Mouse (Mus musculus) midbrain, embryonic 15.5 days (tissue): ENCODE measurements around the gene Atp13a2. TPM values are rescaled to one million over a fixed set of nuclear protein-coding genes. Genes with fewer than 3 reads are reported as not detected.

Source experiments
- ATAC-seq: fragments of 200-750 bp; cut with Nextera tagmentation; replicated peaks from 2 replicates; pipeline ENCODE4 v1.8.0; 2017; ENCODE audit warnings: moderate TSS enrichment
- H3K27ac ChIP-seq: fragments of 300-500 bp; sonication (generic); 2 replicates; pipeline ENCODE4 v1.5.1; 2015; ENCODE audit warnings: mild to moderate bottlenecking, inconsistent platforms
- H3K27me3 ChIP-seq: fragments of 300-500 bp; sonication (generic); replicated peaks from 2 replicates; pipeline ENCODE4 v1.6.1; 2015; ENCODE audit warnings: inconsistent platforms
- H3K36me3 ChIP-seq: fragments of 300-500 bp; sonication (generic); replicated peaks from 2 replicates; pipeline ENCODE4 v1.6.1; 2015; ENCODE audit warnings: inconsistent platforms
- H3K4me1 ChIP-seq: fragments of 300-500 bp; sonication (generic); 2 replicates; pipeline ENCODE4 v1.6.1; 2015; ENCODE audit warnings: inconsistent platforms
- H3K4me2 ChIP-seq: fragments of 300-500 bp; sonication (generic); 2 replicates; pipeline ENCODE4 v1.6.1; 2015; ENCODE audit warnings: inconsistent platforms, mild to moderate bottlenecking, moderate library complexity
- H3K4me3 ChIP-seq: fragments of 300-500 bp; sonication (generic); 2 replicates; pipeline ENCODE4 v1.5.1; 2015; ENCODE audit warnings: mild to moderate bottlenecking, inconsistent platforms
- H3K9ac ChIP-seq: fragments of 300-500 bp; sonication (generic); 2 replicates; pipeline ENCODE4 v1.6.1; 2015; ENCODE audit warnings: mild to moderate bottlenecking, inconsistent platforms
- H3K9me3 ChIP-seq: fragments of 300-500 bp; sonication (generic); 2 replicates; pipeline ENCODE4 v1.6.1; 2016; ENCODE audit warnings: inconsistent platforms
- WGBS: fragments of 180-500 bp; shearing (Covaris S2); methylation state at CpG from one replicate; pipeline ENCODE4 v1.1.7; 2015; ENCODE audit warnings: mixed read lengths; 5-methylcytosine and 5-hydroxymethylcytosine counted together
- polyA plus RNA-seq: library from polyadenylated mRNA; unstranded; fragments of >200 nt; fragmentation: Nextera tagmentation; extraction: Ambion mirVana; gene quantifications from 2 replicates; pipeline ENCODE4 v1.2.1, GENCODE M21; 2015

Atp13a2 gene
- polyA plus RNA-seq, 1 experiment from 2014 or later, result 189 TPM

DNA sequence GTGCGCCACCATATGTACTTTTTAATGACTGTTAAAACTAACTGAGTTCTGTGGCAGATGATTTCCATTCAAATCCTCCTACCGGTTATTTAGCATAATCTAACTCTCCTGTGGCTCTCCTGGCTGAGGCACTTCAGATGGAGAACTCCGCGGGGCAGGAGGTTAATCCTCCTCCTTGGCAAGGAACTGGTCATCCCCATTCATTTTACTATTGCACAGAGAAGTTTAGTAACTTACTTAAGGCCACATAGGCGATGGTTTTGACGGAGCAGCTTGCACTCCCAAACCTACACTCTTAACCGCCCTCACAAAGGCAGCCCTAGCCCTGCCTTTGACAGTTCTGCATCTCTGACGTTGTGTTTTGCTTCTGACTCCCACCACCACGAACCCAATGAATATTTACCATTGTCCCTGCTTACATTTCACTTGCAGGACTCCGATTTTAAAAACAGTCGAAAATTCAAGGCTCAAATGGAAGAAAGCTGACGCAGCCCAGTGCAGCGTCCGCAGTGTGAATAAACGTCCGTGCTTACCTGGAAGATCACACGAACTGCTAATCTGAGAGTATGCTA, 29.5 kb upstream of the Atp13a2 start:
- peak overlapping the region; percentile 45 for H3K4me3 ChIP-seq
- H3K9me3 ChIP-seq, result no peaks in the 10 kb centered on the region
- H3K27me3 ChIP-seq, result no peaks in the 10 kb centered on the region
- WGBS, result 3% methylated on average over 17 of the region's 17 CpGs
- no peak for ATAC-seq
- peak overlapping the region; percentile 78 for H3K27ac ChIP-seq
- H3K36me3 ChIP-seq, result no peaks in the 10 kb centered on the region
- peak overlapping the region; percentile 85 for H3K4me2 ChIP-seq
- peaks cover 22% of the 10 kb centered on the region for H3K4me1 ChIP-seq
- peak overlapping the region; percentile 54 for H3K9ac ChIP-seq

DNA sequence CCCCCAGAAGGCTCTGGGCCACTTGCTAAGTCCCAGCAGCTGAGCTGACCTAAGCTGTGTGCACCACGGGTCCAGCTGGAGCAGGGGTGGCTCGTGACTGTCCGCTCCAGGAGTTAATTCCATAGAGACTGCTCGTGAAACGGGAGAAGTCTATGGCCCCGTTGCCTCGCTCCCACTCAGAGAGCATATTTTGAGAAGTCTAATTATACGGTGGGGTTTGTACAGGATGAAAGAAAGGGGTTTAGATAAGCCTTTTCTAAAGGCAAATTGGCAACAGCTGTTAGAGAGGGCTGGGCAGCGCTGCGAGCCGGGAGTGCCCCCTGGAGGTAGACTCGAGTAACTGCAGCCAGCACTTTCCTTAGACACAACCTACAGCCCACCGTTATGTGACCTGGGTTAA, 28.9 kb upstream of the Atp13a2 start:
- peak overlapping the region; percentile 54 for H3K9ac ChIP-seq
- ATAC-seq, result peak; percentile 16
- peak overlapping the region; percentile 85 for H3K4me2 ChIP-seq
- H3K27ac ChIP-seq, result peak overlapping the region; percentile 78
- under 1% methylated on average over 13 of the region's 13 CpGs for WGBS
- no peaks in the 10 kb centered on the region for H3K9me3 ChIP-seq
- H3K36me3 ChIP-seq, result no peaks in the 10 kb centered on the region
- H3K4me3 ChIP-seq, result peak overlapping the region; percentile 45
- peaks cover 27% of the 10 kb centered on the region for H3K4me1 ChIP-seq
- no peaks in the 10 kb centered on the region for H3K27me3 ChIP-seq

GRCm38 (mm10) chr4:140958319-140958718, 28.4 kb upstream of the Atp13a2 start:
- Histone ChIP-seq H3K4me2 (no peak overlapping the region), H3K4me1 (peaks cover 33% of the 10 kb centered on the region), H3K4me3 (no peak overlapping the region), H3K9me3 (no peaks in the 10 kb centered on the region), H3K36me3 (no peaks in the 10 kb centered on the region), H3K9ac (no peak overlapping the region), H3K27me3 (no peaks in the 10 kb centered on the region), H3K27ac (no peak overlapping the region)
- no peak for ATAC-seq
- WGBS, result 64% methylated on average over 6 of the region's 6 CpGs

DNA sequence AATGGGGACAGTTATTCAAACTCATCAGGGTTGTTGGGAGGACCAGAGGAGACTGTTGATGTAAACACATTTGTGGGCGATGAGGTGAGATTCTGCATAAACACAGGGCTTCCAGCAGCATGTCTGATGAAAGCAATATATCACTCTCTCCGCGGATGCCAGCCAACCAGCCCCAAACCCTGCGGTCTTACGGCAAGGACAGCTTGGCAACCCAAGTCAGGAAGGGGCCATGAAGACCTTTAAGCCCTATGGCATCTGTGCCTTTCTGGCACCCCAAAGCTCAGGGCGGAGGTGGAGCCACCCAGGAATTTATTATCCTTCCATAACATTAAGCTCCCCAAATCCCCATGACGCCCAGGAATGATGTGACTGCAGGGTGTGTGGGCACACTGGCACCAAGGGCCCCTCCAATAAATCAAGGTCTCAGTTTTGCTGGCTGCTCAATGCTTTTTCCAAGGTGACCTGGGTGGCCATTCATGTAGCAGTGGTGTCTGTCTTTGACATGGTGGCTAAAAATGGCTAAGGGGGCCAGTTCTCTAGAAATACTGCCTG, 27.5 kb upstream of the Atp13a2 start:
- WGBS, result 85% methylated on average over 7 of the region's 7 CpGs
- H3K4me2 ChIP-seq, result no peak overlapping the region
- no peaks in the 10 kb centered on the region for H3K36me3 ChIP-seq
- no peaks in the 10 kb centered on the region for H3K9me3 ChIP-seq
- H3K27me3 ChIP-seq, result no peaks in the 10 kb centered on the region
- peaks cover 40% of the 10 kb centered on the region for H3K4me1 ChIP-seq
- H3K27ac ChIP-seq, result no peak overlapping the region
- ATAC-seq, result no peak
- H3K9ac ChIP-seq, result no peak overlapping the region
- H3K4me3 ChIP-seq, result no peak overlapping the region

DNA sequence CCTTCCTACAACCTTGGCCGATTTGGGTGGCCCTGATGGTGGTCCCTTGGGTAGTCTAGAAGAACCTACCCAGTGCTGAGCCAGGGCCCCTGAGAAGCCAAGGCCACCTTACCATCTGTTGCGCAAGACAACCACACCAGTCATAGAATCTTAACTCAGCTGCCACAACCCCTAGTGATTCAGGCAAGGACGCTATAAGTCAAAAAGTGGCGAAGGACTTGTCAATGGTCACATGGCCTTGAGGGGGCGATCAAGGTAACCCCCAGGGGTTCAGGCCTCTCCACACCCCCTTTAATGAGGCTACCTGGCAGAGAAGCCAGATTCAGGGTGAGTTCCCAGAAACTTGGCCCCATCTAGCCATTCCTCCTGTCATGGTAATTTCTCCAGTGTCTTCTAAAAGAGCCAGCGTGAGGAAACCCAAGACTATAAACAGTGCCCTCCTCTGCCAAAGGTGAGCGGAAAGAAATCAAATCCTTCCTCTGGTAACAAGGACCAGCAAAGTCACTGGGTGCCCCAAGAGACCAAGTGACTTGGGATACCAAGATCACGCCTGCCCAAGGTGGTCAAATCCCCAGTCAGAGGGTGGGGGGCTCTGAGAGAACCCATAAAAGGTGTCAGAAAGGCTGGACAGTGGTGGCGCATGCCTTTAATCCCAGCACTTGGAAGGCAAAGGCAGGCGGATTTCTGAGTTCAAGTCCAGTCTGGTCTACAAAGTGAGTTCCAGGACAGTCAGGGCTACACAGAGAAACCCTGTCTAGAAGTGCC, 26.8 kb upstream of the Atp13a2 start:
- 84% methylated on average over 10 of the region's 10 CpGs for whole genome bisulfite sequencing
- no peak overlapping the region for H3K4me3 ChIP-seq

DNA sequence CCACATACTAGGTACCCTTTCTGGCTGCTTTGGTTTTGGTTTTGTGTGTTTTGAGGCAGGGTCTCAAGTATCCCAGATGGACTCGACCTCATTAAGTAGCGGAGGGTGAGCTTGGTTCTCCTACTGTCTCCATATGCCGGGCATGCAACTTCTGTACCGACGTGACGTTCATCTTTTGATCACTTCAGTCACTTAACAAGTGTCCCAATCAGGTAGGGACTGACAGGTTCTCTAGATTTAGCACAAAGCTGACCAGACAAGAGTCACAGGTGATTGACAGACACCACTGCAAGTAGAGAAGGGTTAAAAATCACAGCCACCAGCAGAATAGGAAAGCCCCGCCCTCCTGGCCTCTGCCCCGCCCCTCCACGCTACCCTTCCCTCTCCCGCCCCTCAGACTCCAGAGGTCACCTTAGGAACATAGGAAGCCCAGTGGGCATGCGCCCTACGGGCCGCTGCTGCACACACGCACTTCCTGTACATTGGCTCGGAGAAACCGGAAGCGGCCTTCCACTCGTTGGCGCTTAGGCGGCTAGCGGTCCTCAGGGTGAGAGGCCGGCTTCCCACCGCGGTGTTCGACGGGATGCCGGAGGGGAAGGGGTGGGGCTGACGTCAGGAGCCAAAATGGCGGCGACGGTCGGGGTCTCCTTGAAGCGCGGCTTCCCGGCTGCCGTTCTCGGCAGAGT, 25.7 kb upstream of the Atp13a2 start, which contains the start of gene Sdhb:
Gene Sdhb, plus strand, starts transcription at position 423 of the 686 bp plus-strand sequence.
- Histone ChIP-seq H3K4me1 (peaks cover 49% of the 10 kb centered on the region), H3K4me3 (peak within 1 kb of the TSS; percentile 89)
- 2% methylated on average over 37 of the region's 37 CpGs for WGBS

More for the DNA sequence above, 26.8 kb upstream of the Atp13a2 start:
- Histone ChIP-seq H3K9ac (no peak overlapping the region), H3K27me3 (no peaks in the 10 kb centered on the region), H3K9me3 (no peaks in the 10 kb centered on the region), H3K4me1 (peaks cover 47% of the 10 kb centered on the region), H3K4me2 (peak overlapping the region; percentile 79; the same call in 1 of the 2 replicates), H3K27ac (no peak overlapping the region), H3K36me3 (no peaks in the 10 kb centered on the region)
- ATAC-seq, result no peak

DNA sequence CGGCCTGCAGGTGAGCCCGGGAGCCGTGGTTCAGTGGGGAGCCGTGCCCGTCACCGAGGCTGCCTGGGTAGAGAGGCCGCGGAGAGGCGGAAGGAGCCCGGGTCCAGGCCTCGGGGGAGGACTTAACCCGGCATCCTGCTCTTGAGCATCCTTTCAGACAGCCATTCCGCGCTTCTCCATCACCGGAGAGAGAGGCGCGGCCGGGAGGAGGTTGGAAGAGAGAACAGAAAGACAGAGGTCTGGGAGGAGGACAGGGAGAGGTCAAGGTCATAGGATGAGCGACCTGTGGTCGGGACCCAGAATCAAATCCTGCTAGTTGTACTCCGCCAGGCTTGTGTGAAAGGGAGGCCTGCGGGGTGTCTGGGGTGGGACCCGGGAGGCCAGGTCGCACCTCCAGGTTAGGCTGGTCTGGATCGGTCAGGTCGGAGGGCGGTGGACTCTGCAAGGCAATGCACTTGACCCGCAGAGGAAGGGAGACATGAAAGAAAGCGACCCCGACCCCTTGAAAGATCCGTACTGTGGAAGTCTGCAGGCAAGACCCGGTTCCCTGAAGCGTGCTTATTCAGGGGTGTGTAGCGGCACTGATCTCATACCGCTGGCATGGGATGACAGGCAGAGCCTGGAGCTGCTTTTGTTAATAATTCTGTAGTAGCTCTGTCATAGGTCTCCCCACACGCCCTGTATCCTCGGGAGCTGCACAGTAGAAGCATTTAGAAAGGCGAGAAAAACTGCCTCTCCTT, 25.0 kb upstream of the Atp13a2 start:
- WGBS, result 1% methylated on average over 38 of the region's 38 CpGs
- H3K4me2 ChIP-seq, result peak overlapping the region; percentile 79
- H3K27ac ChIP-seq, result peak overlapping the region; percentile 91
- peak overlapping the region; percentile 89 for H3K4me3 ChIP-seq
- H3K9ac ChIP-seq, result peak overlapping the region; percentile 93
- H3K27me3 ChIP-seq, result no peaks in the 10 kb centered on the region
- no peaks in the 10 kb centered on the region for H3K36me3 ChIP-seq
- peaks cover 48% of the 10 kb centered on the region for H3K4me1 ChIP-seq
- peak; percentile 11 for ATAC-seq
- no peaks in the 10 kb centered on the region for H3K9me3 ChIP-seq

More for the DNA sequence above, 25.7 kb upstream of the Atp13a2 start, which contains the start of gene Sdhb:
- H3K9ac ChIP-seq, result peak within 1 kb of the TSS; percentile 93
- H3K9me3 ChIP-seq, result no peaks in the 10 kb centered on the region
- no peaks in the 10 kb centered on the region for H3K27me3 ChIP-seq
- peak; percentile 93 for ATAC-seq
- H3K36me3 ChIP-seq, result no peaks in the 10 kb centered on the region
- H3K4me2 ChIP-seq, result peak within 1 kb of the TSS; percentile 79
- H3K27ac ChIP-seq, result peak within 1 kb of the TSS; percentile 91

DNA sequence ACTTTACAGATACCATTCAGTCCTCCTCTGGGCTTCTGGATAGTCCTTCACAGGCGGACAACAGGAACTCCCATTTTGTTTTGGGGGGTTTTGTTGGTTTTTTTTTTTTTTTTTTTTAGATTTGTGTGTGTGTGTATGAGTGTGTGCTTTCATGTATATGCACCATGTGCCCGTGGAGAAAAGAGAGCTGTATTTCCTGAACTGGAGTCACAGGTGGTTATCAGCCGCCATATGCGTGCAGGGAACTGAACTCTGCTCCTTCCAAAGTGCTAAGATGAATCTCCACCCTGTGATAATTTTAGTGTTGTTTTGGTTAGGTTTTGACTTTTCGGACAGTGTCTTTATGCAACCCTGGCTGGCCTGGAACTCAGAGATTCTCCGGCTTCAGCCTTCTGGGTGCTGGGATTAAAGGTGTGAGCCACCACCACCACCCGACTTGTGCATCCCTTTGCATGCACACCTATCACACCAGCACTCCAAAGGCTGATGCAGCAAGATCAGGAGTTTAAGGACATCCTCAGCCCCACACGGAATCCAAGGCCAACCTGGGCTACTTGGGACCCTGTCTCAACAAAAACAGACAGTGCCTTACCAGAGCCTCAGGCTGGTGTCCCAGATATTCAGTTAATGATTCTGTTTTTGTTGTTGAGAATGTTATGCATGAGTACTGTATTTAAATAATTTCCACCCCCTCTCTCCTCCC, 24.3 kb upstream of the Atp13a2 start:
- H3K4me1 ChIP-seq, result peaks cover 41% of the 10 kb centered on the region
- no peaks in the 10 kb centered on the region for H3K9me3 ChIP-seq
- H3K27ac ChIP-seq, result peak overlapping the region; percentile 91; the same call in 1 of the 2 replicates
- H3K27me3 ChIP-seq, result no peaks in the 10 kb centered on the region
- no peak for ATAC-seq
- H3K4me2 ChIP-seq, result peak overlapping the region; percentile 79
- no peaks in the 10 kb centered on the region for H3K36me3 ChIP-seq
- H3K4me3 ChIP-seq, result peak overlapping the region; percentile 89
- H3K9ac ChIP-seq, result peak overlapping the region; percentile 93
- 74% methylated on average over 8 of the region's 8 CpGs for WGBS

GRCm38 (mm10) chr4:140962950-140963349, 23.7 kb upstream of the Atp13a2 start:
- H3K4me2 ChIP-seq, result peak overlapping the region; percentile 79; the same call in 1 of the 2 replicates
- WGBS, result 49% methylated on average over 5 of the region's 5 CpGs
- H3K4me3 ChIP-seq, result no peak overlapping the region; the same call in 1 of the 2 replicates
- H3K36me3 ChIP-seq, result 0 out of 2 replicates have a peak, but pooled peaks cover 3% of the 10 kb centered on the region
- no peak for ATAC-seq
- no peak overlapping the region for H3K27ac ChIP-seq
- no peak overlapping the region; the same call in 1 of the 2 replicates for H3K9ac ChIP-seq
- peaks cover 37% of the 10 kb centered on the region for H3K4me1 ChIP-seq
- no peaks in the 10 kb centered on the region for H3K27me3 ChIP-seq
- no peaks in the 10 kb centered on the region for H3K9me3 ChIP-seq

GRCm38 (mm10) chr4:140963941-140964597, 22.6 kb upstream of the Atp13a2 start:
- H3K4me2 ChIP-seq, result no peak overlapping the region
- ATAC-seq, result no peak
- H3K4me1 ChIP-seq, result peaks cover 37% of the 10 kb centered on the region
- no peak overlapping the region for H3K4me3 ChIP-seq
- peak overlapping the region; percentile 33; the same call in 1 of the 2 replicates for H3K27ac ChIP-seq
- H3K9ac ChIP-seq, result no peak overlapping the region
- 85% methylated on average over 9 of the region's 9 CpGs for WGBS
- H3K36me3 ChIP-seq, result 0 out of 2 replicates have a peak, but pooled peaks cover 3% of the 10 kb centered on the region
- no peaks in the 10 kb centered on the region for H3K27me3 ChIP-seq
- no peaks in the 10 kb centered on the region for H3K9me3 ChIP-seq
